Mouse (Mus musculus) intestine, embryonic 16.5 days (tissue): ENCODE data around the gene Cdkn1b. TPM values are rescaled to one million over a fixed set of nuclear protein-coding genes. Genes with fewer than 3 reads are reported as not detected.

ENCODE experiments used
- ATAC-seq: fragments of 200-750 bp; cut with Nextera tagmentation; 2 replicates; pipeline ENCODE4 v1.8.0; 2017; ENCODE audit warnings: moderate TSS enrichment, moderate library complexity
- H3K27ac ChIP-seq: fragments of 300-500 bp; sonication (generic); 2 replicates; pipeline ENCODE4 v1.5.1; 2014; ENCODE audit warnings: mild to moderate bottlenecking, low read length
- H3K27me3 ChIP-seq: fragments of 300-500 bp; sonication (generic); replicated peaks from 2 replicates; pipeline ENCODE4 v1.6.1; 2014; ENCODE audit warnings: low read length, control low read depth, mixed read lengths; ENCODE audit not compliant: control insufficient read depth, insufficient read depth
- H3K36me3 ChIP-seq: fragments of 300-500 bp; sonication (generic); 2 replicates; pipeline ENCODE4 v1.6.1; 2014; ENCODE audit warnings: low read length, control low read depth; ENCODE audit not compliant: control insufficient read depth, insufficient read depth
- H3K4me1 ChIP-seq: fragments of 300-500 bp; sonication (generic); 2 replicates; pipeline ENCODE4 v1.6.1; 2014; ENCODE audit warnings: low read length, control low read depth, mixed read lengths; ENCODE audit not compliant: control insufficient read depth, insufficient read depth
- H3K4me2 ChIP-seq: fragments of 300-500 bp; sonication (generic); 2 replicates; pipeline ENCODE4 v1.6.1; 2014; ENCODE audit warnings: low read depth, low read length, control low read depth
- H3K4me3 ChIP-seq: fragments of 300-500 bp; sonication (generic); 2 replicates; pipeline ENCODE4 v1.5.1; 2014; ENCODE audit warnings: mild to moderate bottlenecking, low read length
- H3K9ac ChIP-seq: fragments of 300-500 bp; sonication (generic); 2 replicates; pipeline ENCODE4 v1.6.1; 2014; ENCODE audit warnings: low read depth, low read length
- H3K9me3 ChIP-seq: fragments of 300-500 bp; sonication (generic); 2 replicates; pipeline ENCODE4 v1.6.1; 2016; ENCODE audit warnings: low read length, control low read depth; ENCODE audit not compliant: control insufficient read depth
- WGBS: fragments of 180-500 bp; shearing (Covaris S2); extraction: QIAGEN DNeasy Blood & Tissue Kit; methylation state at CpG from one replicate; pipeline ENCODE4 v1.1.7; 2014; 5-methylcytosine and 5-hydroxymethylcytosine counted together
- polyA plus RNA-seq: library from polyadenylated mRNA; unstranded; fragments of >200 nt; fragmentation: Nextera tagmentation; extraction: Ambion mirVana; gene quantifications from 2 replicates; pipeline ENCODE4 v1.2.1, GENCODE M21; 2015

Gene Cdkn1b
- polyA plus RNA-seq, 1 experiment from 2014 or later = 10.6 TPM

GRCm38 (mm10) chr6:134883661-134884060, 36.5 kb upstream of the Cdkn1b start:
- H3K4me3 ChIP-seq = no peak overlapping the region
- H3K4me2 ChIP-seq = no peak overlapping the region
- ATAC-seq = no peak
- no peaks in the 10 kb centered on the region for H3K27me3 ChIP-seq
- WGBS = 82% methylated on average over 4 of the region's 4 CpGs
- no peak overlapping the region for H3K9ac ChIP-seq
- H3K9me3 ChIP-seq = no peaks in the 10 kb centered on the region
- H3K36me3 ChIP-seq = no peaks in the 10 kb centered on the region
- no peaks in the 10 kb centered on the region for H3K4me1 ChIP-seq
- no peak overlapping the region for H3K27ac ChIP-seq

DNA sequence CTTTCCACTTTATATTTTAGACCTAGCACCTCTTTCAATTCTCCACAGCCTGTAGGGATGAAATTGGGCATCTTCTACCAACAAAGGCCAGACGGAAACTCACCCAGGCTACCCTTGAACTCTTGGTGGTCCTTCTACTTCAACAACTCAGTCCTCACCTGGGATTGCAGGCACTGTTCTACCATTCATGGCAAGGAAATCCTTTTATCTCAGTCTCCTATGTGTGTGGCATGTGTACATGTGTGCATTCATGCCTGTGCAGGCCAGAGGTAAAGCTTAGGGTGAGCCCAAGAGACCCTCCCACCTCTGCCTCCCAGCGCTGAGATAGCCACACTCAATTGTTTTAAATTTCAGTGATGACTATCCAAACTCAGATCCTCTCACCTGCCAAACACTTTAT, 34.7 kb upstream of the Cdkn1b start:
- whole genome bisulfite sequencing = 88% methylated on average over 2 of the region's 2 CpGs
- no peak overlapping the region for H3K9ac ChIP-seq
- H3K27me3 ChIP-seq = no peaks in the 10 kb centered on the region
- H3K4me3 ChIP-seq = no peak overlapping the region
- no peak overlapping the region for H3K4me2 ChIP-seq
- no peak overlapping the region for H3K27ac ChIP-seq
- no peaks in the 10 kb centered on the region for H3K9me3 ChIP-seq
- ATAC-seq = no peak
- no peaks in the 10 kb centered on the region for H3K36me3 ChIP-seq
- H3K4me1 ChIP-seq = no peaks in the 10 kb centered on the region

DNA sequence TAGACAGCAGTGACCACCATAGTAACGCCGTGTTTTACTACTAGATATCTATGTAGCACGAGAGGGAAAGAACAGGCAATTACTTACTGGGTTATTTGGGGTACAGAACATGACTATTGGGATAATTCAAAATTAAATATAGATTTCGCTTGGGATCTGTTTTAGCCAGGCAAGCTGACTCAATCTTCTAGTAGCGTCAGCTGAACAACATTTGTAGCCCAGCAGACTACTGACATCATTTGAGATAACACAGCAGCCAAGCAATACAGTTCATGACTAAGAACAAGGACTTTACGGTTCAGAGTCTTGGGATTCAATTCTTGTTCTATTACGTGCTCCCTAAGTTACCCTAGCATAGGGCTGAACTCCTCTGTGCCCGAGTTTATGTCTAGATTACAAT, 33.7 kb upstream of the Cdkn1b start:
- WGBS = 85% methylated on average over 8 of the region's 8 CpGs

GRCm38 (mm10) chr6:134887008-134887407, 33.2 kb upstream of the Cdkn1b start:
- Histone ChIP-seq H3K9me3 (no peaks in the 10 kb centered on the region), H3K4me3 (no peak overlapping the region), H3K36me3 (no peaks in the 10 kb centered on the region), H3K9ac (no peak overlapping the region), H3K27me3 (no peaks in the 10 kb centered on the region), H3K4me2 (peak overlapping the region; percentile 34; the same call in 1 of the 2 replicates), H3K4me1 (no peaks in the 10 kb centered on the region), H3K27ac (no peak overlapping the region)
- ATAC-seq = no peak
- WGBS = 39% methylated on average over 5 of the region's 5 CpGs

More for the DNA sequence above, 33.7 kb upstream of the Cdkn1b start:
- Histone ChIP-seq H3K4me3 (no peak overlapping the region), H3K9me3 (no peaks in the 10 kb centered on the region), H3K27ac (no peak overlapping the region), H3K36me3 (no peaks in the 10 kb centered on the region), H3K4me1 (no peaks in the 10 kb centered on the region), H3K9ac (no peak overlapping the region), H3K4me2 (no peak overlapping the region), H3K27me3 (no peaks in the 10 kb centered on the region)
- no peak for ATAC-seq

DNA sequence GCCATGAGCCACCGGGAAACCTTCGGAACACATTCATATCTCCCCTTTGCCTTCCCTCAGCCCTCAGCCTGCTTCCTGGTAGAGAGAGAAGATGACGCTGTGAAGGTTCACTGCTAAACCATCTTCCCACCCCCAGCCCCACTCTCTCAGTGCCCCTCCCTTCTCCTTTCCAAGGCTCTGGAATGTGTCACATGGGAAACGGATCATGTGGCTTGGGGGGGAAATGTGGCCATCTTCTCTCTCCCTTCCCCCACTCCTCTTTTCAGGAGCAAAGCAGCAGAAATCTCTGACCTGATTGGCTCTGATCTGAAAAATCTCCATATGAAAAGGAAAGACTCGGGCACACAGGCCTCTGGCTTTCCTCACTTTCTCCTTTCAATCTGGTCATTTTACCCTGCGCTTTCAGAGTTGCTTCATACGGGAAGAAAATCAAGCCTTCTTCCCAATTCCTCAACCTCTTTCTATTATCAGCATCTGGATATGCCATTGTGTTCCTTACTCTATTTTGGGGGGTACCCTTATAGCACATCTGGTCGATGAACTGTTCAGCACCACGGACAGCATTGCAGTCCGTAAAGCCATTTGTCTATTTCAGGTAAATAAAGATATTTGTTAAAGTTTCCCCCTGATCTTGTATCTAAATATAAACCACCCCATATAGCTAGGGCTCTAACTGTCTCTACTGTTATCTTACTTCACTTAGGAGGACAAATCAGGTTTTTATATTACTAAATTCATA, 32.3 kb upstream of the Cdkn1b start:
- Histone ChIP-seq H3K9me3 (no peaks in the 10 kb centered on the region), H3K4me3 (peak overlapping the region; percentile 26), H3K36me3 (no peaks in the 10 kb centered on the region), H3K4me2 (peak overlapping the region; percentile 34), H3K27ac (0 out of 2 replicates have a peak overlapping the region, but pooled peaks have one; percentile 6), H3K27me3 (no peaks in the 10 kb centered on the region), H3K4me1 (no peaks in the 10 kb centered on the region), H3K9ac (0 out of 2 replicates have a peak overlapping the region, but pooled peaks have one; percentile 31)
- 8% methylated on average over 10 of the region's 10 CpGs for WGBS
- no peak for ATAC-seq

GRCm38 (mm10) chr6:134888563-134889017, 31.6 kb upstream of the Cdkn1b start:
- H3K4me2 ChIP-seq = no peak overlapping the region
- H3K27me3 ChIP-seq = no peaks in the 10 kb centered on the region
- H3K4me1 ChIP-seq = no peaks in the 10 kb centered on the region
- no peak overlapping the region for H3K4me3 ChIP-seq
- H3K36me3 ChIP-seq = no peaks in the 10 kb centered on the region
- H3K27ac ChIP-seq = no peak overlapping the region
- WGBS = 10% methylated on average over 4 of the region's 4 CpGs
- no peak for ATAC-seq
- no peak overlapping the region for H3K9ac ChIP-seq
- no peaks in the 10 kb centered on the region for H3K9me3 ChIP-seq

DNA sequence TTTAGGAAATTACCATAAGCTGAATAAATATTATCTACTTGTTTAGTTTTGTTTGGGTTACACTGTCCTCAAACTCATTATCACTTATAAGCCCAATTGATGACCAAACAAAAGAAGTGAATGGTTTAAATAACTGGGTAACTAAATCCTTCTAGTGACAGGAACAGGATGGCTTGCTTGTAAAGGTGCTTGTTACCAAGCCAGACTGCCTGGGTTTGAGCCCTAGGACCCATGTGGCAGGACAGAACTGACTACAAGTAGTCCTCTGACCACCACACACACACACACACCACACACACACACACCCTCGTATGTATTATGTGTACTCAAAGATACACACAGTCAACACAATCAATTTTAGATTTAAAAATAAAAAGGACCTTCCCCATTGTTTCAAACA, 30.4 kb upstream of the Cdkn1b start:
- no peak for ATAC-seq
- Histone ChIP-seq H3K4me3 (no peak overlapping the region), H3K36me3 (no peaks in the 10 kb centered on the region), H3K27me3 (no peaks in the 10 kb centered on the region), H3K4me2 (no peak overlapping the region), H3K9ac (no peak overlapping the region), H3K4me1 (no peaks in the 10 kb centered on the region), H3K27ac (no peak overlapping the region), H3K9me3 (no peaks in the 10 kb centered on the region)
- WGBS = 93% methylated on average over 1 of the region's 1 CpGs

- Histone ChIP-seq H3K36me3 (no peaks in the 10 kb centered on the region), H3K9me3 (no peaks in the 10 kb centered on the region), H3K4me2 (no peak overlapping the region), H3K4me1 (no peaks in the 10 kb centered on the region), H3K4me3 (no peak overlapping the region), H3K27me3 (no peaks in the 10 kb centered on the region), H3K9ac (no peak overlapping the region), H3K27ac (no peak overlapping the region)
- WGBS = 82% methylated on average over 7 of the region's 7 CpGs
- no peak for ATAC-seq
Measured at GRCm38 (mm10) chr6:134890436-134890835, 29.8 kb upstream of the Cdkn1b start.

- ATAC-seq = no peak
- H3K4me1 ChIP-seq = peaks cover 4% of the 10 kb centered on the region
- H3K4me2 ChIP-seq = peak overlapping the region; percentile 71
- peak overlapping the region; percentile 70 for H3K4me3 ChIP-seq
- no peak overlapping the region for H3K27ac ChIP-seq
- no peaks in the 10 kb centered on the region for H3K27me3 ChIP-seq
- H3K36me3 ChIP-seq = no peaks in the 10 kb centered on the region
- no peaks in the 10 kb centered on the region for H3K9me3 ChIP-seq
- WGBS = 40% methylated on average over 15 of the region's 15 CpGs
- H3K9ac ChIP-seq = peak overlapping the region; percentile 94
Measured at GRCm38 (mm10) chr6:134896570-134897436, 23.4 kb upstream of the Cdkn1b start.
